Mouse (Mus musculus): ENCODE results near the gene Nkapl. TPM values are rescaled to one million over a fixed set of nuclear protein-coding genes. Genes with fewer than 3 reads are reported as not detected.
A peak's percentile ranks its signal among the peaks of the same experiment; 100 is the strongest.
"Not testable (repeated sequence)": the region's sequence is repeated elsewhere in the genome, so short reads cannot be mapped to it uniquely, and the experiment has no call there.

The Nkapl gene
- 2.0 and 2.1 TPM in 2 replicates for polyA plus RNA-seq (2014; fragmentation: Nextera tagmentation; extraction: Ambion mirVana)

GRCm38 (mm10) chr13:21468061-21469019 lies at the start of gene Nkapl:
TSS of gene Nkapl (minus strand) at chr13:21468509.
- Histone ChIP-seq H3K27me3 (ENCODE audit: control insufficient read depth, insufficient read depth, low read length) (no peaks in the 10 kb centered on the region; the same call in 1 of the 2 replicates), H3K4me3 (ENCODE audit: control insufficient read depth in 1 of 2, insufficient read depth in 1 of 2, low read depth in 1 of 2, low read length in 2 of 2) (peak within 1 kb of the TSS; percentile 57 to 60), H3K9ac (ENCODE audit: low read length) (peak within 1 kb of the TSS; percentile 83), H3K27ac (replicated peaks in 1 of 2; ENCODE audit: control insufficient read depth in 1 of 2, insufficient read depth in 1 of 2, low read depth in 2 of 2, low read length in 2 of 2) (peak within 1 kb of the TSS; percentile 2 to 34; a peak in 3 of 4 replicates), H3K36me3 (ENCODE audit: control insufficient read depth, insufficient read depth, low read length) (no peaks in the 10 kb centered on the region), H3K4me2 (ENCODE audit: low read length) (peak within 1 kb of the TSS; percentile 97), H3K4me1 (ENCODE audit: control insufficient read depth in 2 of 2, insufficient read depth in 2 of 2, low read length in 2 of 2) (peaks cover 0 to 4% of the 10 kb centered on the region in 2 experiments; a peak in 3 of 4 replicates), H3K9me3 (ENCODE audit: control insufficient read depth, low read length) (no peaks in the 10 kb centered on the region)
- under 1% methylated on average over 53 of the region's 54 CpGs for WGBS
- ATAC-seq (ENCODE audit: insufficient number of reproducible peaks, insufficient read depth, low FRiP score, low read depth): peak; percentile 97

GRCm38 (mm10) chr13:21506221-21506649 lies 37.9 kb upstream of the Nkapl start:
- H3K9ac ChIP-seq (ENCODE audit: low read length): peak overlapping the region; percentile 78
- no peaks in the 10 kb centered on the region for H3K36me3 ChIP-seq (ENCODE audit: control insufficient read depth, insufficient read depth, low read length)
- peak overlapping the region; percentile 67 to 84 for H3K27ac ChIP-seq (replicated peaks in 1 of 2; ENCODE audit: control insufficient read depth in 1 of 2, insufficient read depth in 1 of 2, low read depth in 2 of 2, low read length in 2 of 2)
- no peaks in the 10 kb centered on the region for H3K9me3 ChIP-seq (ENCODE audit: control insufficient read depth, low read length)
- H3K4me2 ChIP-seq (ENCODE audit: low read length): peak overlapping the region; percentile 63
- H3K27me3 ChIP-seq (ENCODE audit: control insufficient read depth, insufficient read depth, low read length): no peaks in the 10 kb centered on the region
- peak overlapping the region; percentile 65 to 69 for H3K4me3 ChIP-seq (ENCODE audit: control insufficient read depth in 1 of 2, insufficient read depth in 1 of 2, low read depth in 1 of 2, low read length in 2 of 2)
- 0 out of 4 replicates have a peak, but pooled peaks cover 0 to 3% of the 10 kb centered on the region in 2 experiments for H3K4me1 ChIP-seq (ENCODE audit: control insufficient read depth in 2 of 2, insufficient read depth in 2 of 2, low read length in 2 of 2)
- ATAC-seq (ENCODE audit: insufficient number of reproducible peaks, insufficient read depth, low FRiP score, low read depth): peak; percentile 98
- 1% methylated on average over 21 of the region's 21 CpGs for WGBS

- H3K4me2 ChIP-seq (ENCODE audit: low read length): no peak overlapping the region
- H3K27me3 ChIP-seq (ENCODE audit: control insufficient read depth, insufficient read depth, low read length): no peaks in the 10 kb centered on the region
- H3K4me1 ChIP-seq (ENCODE audit: control insufficient read depth in 2 of 2, insufficient read depth in 2 of 2, low read length in 2 of 2): 0 out of 4 replicates have a peak, but pooled peaks cover 0 to 3% of the 10 kb centered on the region in 2 experiments
- H3K9me3 ChIP-seq (ENCODE audit: control insufficient read depth, low read length): no peaks in the 10 kb centered on the region
- ATAC-seq (ENCODE audit: insufficient number of reproducible peaks, insufficient read depth, low FRiP score, low read depth): no peak
- WGBS: 82% methylated on average over 5 of the region's 5 CpGs
- no peak overlapping the region for H3K4me3 ChIP-seq (ENCODE audit: control insufficient read depth in 1 of 2, insufficient read depth in 1 of 2, low read depth in 1 of 2, low read length in 2 of 2)
- H3K9ac ChIP-seq (ENCODE audit: low read length): no peak overlapping the region
- H3K27ac ChIP-seq (replicated peaks in 1 of 2; ENCODE audit: control insufficient read depth in 1 of 2, insufficient read depth in 1 of 2, low read depth in 2 of 2, low read length in 2 of 2): no peak overlapping the region
- no peaks in the 10 kb centered on the region for H3K36me3 ChIP-seq (ENCODE audit: control insufficient read depth, insufficient read depth, low read length)
Observed at GRCm38 (mm10) chr13:21502296-21502695, 34.0 kb upstream of the Nkapl start.

GRCm38 (mm10) chr13:21501182-21501581 lies 32.9 kb upstream of the Nkapl start, which contains the start of gene Gm11273:
TSS of gene Gm11273 (minus strand) at chr13:21501418.
- not testable (repeated sequence) for H3K27me3 ChIP-seq (ENCODE audit: control insufficient read depth, insufficient read depth, low read length); H3K9me3 ChIP-seq (ENCODE audit: control insufficient read depth, low read length); H3K27ac ChIP-seq (replicated peaks in 1 of 2; ENCODE audit: control insufficient read depth in 1 of 2, insufficient read depth in 1 of 2, low read depth in 2 of 2, low read length in 2 of 2); H3K36me3 ChIP-seq (ENCODE audit: control insufficient read depth, insufficient read depth, low read length); ATAC-seq (ENCODE audit: insufficient number of reproducible peaks, insufficient read depth, low FRiP score, low read depth); H3K4me3 ChIP-seq (ENCODE audit: control insufficient read depth in 1 of 2, insufficient read depth in 1 of 2, low read depth in 1 of 2, low read length in 2 of 2); H3K4me2 ChIP-seq (ENCODE audit: low read length); H3K9ac ChIP-seq (ENCODE audit: low read length); H3K4me1 ChIP-seq (ENCODE audit: control insufficient read depth in 2 of 2, insufficient read depth in 2 of 2, low read length in 2 of 2)
- WGBS: 86% methylated on average over 17 of the region's 17 CpGs

GRCm38 (mm10) chr13:21495080-21495479 lies 26.8 kb upstream of the Nkapl start, which contains the start of gene AK157302:
TSS of gene AK157302 (plus strand) at chr13:21495223.
- no peak for ATAC-seq (ENCODE audit: insufficient number of reproducible peaks, insufficient read depth, low FRiP score, low read depth)
- WGBS: 93% methylated on average over 21 of the region's 21 CpGs
- H3K36me3 ChIP-seq (ENCODE audit: control insufficient read depth, insufficient read depth, low read length): no peaks in the 10 kb centered on the region
- no peaks in the 10 kb centered on the region for H3K4me1 ChIP-seq (ENCODE audit: control insufficient read depth in 2 of 2, insufficient read depth in 2 of 2, low read length in 2 of 2)
- H3K4me2 ChIP-seq (ENCODE audit: low read length): no peak within 1 kb of the TSS
- H3K27ac ChIP-seq (replicated peaks in 1 of 2; ENCODE audit: control insufficient read depth in 1 of 2, insufficient read depth in 1 of 2, low read depth in 2 of 2, low read length in 2 of 2): no peak within 1 kb of the TSS
- H3K27me3 ChIP-seq (ENCODE audit: control insufficient read depth, insufficient read depth, low read length): no peaks in the 10 kb centered on the region
- no peaks in the 10 kb centered on the region for H3K9me3 ChIP-seq (ENCODE audit: control insufficient read depth, low read length)
- H3K9ac ChIP-seq (ENCODE audit: low read length): no peak within 1 kb of the TSS
- no peak within 1 kb of the TSS for H3K4me3 ChIP-seq (ENCODE audit: control insufficient read depth in 1 of 2, insufficient read depth in 1 of 2, low read depth in 1 of 2, low read length in 2 of 2)

- Histone ChIP-seq H3K36me3 (ENCODE audit: control insufficient read depth, insufficient read depth, low read length) (no peaks in the 10 kb centered on the region), H3K4me3 (ENCODE audit: control insufficient read depth in 1 of 2, insufficient read depth in 1 of 2, low read depth in 1 of 2, low read length in 2 of 2) (no peak overlapping the region), H3K9ac (ENCODE audit: low read length) (no peak overlapping the region), H3K27ac (replicated peaks in 1 of 2; ENCODE audit: control insufficient read depth in 1 of 2, insufficient read depth in 1 of 2, low read depth in 2 of 2, low read length in 2 of 2) (no peak overlapping the region), H3K9me3 (ENCODE audit: control insufficient read depth, low read length) (no peaks in the 10 kb centered on the region), H3K4me2 (ENCODE audit: low read length) (no peak overlapping the region), H3K27me3 (ENCODE audit: control insufficient read depth, insufficient read depth, low read length) (no peaks in the 10 kb centered on the region), H3K4me1 (ENCODE audit: control insufficient read depth in 2 of 2, insufficient read depth in 2 of 2, low read length in 2 of 2) (no peaks in the 10 kb centered on the region)
- 83% methylated on average over 5 of the region's 5 CpGs for WGBS
- no peak for ATAC-seq (ENCODE audit: insufficient number of reproducible peaks, insufficient read depth, low FRiP score, low read depth)
Observed at GRCm38 (mm10) chr13:21492847-21493246, 24.5 kb upstream of the Nkapl start.

GRCm38 (mm10) chr13:21486881-21487280 lies 18.6 kb upstream of the Nkapl start:
- Histone ChIP-seq H3K4me1 (ENCODE audit: control insufficient read depth in 2 of 2, insufficient read depth in 2 of 2, low read length in 2 of 2) (no peaks in the 10 kb centered on the region), H3K9ac (ENCODE audit: low read length) (no peak overlapping the region), H3K36me3 (ENCODE audit: control insufficient read depth, insufficient read depth, low read length) (peaks cover 9% of the 10 kb centered on the region; the same call in 1 of the 2 replicates), H3K27me3 (ENCODE audit: control insufficient read depth, insufficient read depth, low read length) (no peaks in the 10 kb centered on the region), H3K4me2 (ENCODE audit: low read length) (no peak overlapping the region), H3K27ac (replicated peaks in 1 of 2; ENCODE audit: control insufficient read depth in 1 of 2, insufficient read depth in 1 of 2, low read depth in 2 of 2, low read length in 2 of 2) (no peak overlapping the region), H3K9me3 (ENCODE audit: control insufficient read depth, low read length) (no peaks in the 10 kb centered on the region; the same call in 1 of the 2 replicates), H3K4me3 (ENCODE audit: control insufficient read depth in 1 of 2, insufficient read depth in 1 of 2, low read depth in 1 of 2, low read length in 2 of 2) (no peak overlapping the region)
- no peak for ATAC-seq (ENCODE audit: insufficient number of reproducible peaks, insufficient read depth, low FRiP score, low read depth)
- 81% methylated on average over 1 of the region's 1 CpGs for WGBS

Data from heart, embryonic 14.5 days (tissue).